Mouse (Mus musculus) cortical plate, adult 2 months (tissue): ENCODE results near the gene Svs1. TPM values are rescaled to one million over a fixed set of nuclear protein-coding genes. Genes with fewer than 3 reads are reported as not detected.

Source experiments
- H3K27ac ChIP-seq: fragments of 200-500 bp; 2 replicates; pipeline ENCODE4 v1.5.1; 2012; ENCODE audit warnings: low read length, control low read depth, inconsistent platforms; ENCODE audit not compliant: insufficient read depth
- H3K4me1 ChIP-seq: fragments of 200-500 bp; 2 replicates; pipeline ENCODE4 v1.6.1; 2011; ENCODE audit warnings: low read length; ENCODE audit not compliant: control insufficient read depth, insufficient read depth
- H3K4me3 ChIP-seq: fragments of 200-500 bp; 2 replicates; pipeline ENCODE4 v1.5.1; 2011; ENCODE audit warnings: mild to moderate bottlenecking, low read length, control low read depth; ENCODE audit not compliant: insufficient read depth
- CTCF ChIP-seq: fragments of 200-500 bp; IDR thresholded peaks from 2 replicates; pipeline ENCODE4 v1.5.1; 2011; ENCODE audit warnings: mild to moderate bottlenecking, control low read depth, low read length; ENCODE audit not compliant: insufficient read depth; ENCODE audit errors: extremely low read depth
- POLR2A ChIP-seq: fragments of 200-500 bp; IDR thresholded peaks from 2 replicates; pipeline ENCODE4 v1.6.1; 2011; ENCODE audit warnings: mild to moderate bottlenecking, low read length, control low read depth; ENCODE audit not compliant: insufficient read depth; ENCODE audit errors: extremely low read depth
- polyA plus RNA-seq: library from polyadenylated mRNA; depleted of rRNA; stranded (reverse); fragments of >200 nt; gene quantifications from 2 replicates; pipeline ENCODE4 v1.2.3, GENCODE M21; 2012; rRNA removed

Svs1 gene
- polyA plus RNA-seq, 1 experiment: not detected

DNA sequence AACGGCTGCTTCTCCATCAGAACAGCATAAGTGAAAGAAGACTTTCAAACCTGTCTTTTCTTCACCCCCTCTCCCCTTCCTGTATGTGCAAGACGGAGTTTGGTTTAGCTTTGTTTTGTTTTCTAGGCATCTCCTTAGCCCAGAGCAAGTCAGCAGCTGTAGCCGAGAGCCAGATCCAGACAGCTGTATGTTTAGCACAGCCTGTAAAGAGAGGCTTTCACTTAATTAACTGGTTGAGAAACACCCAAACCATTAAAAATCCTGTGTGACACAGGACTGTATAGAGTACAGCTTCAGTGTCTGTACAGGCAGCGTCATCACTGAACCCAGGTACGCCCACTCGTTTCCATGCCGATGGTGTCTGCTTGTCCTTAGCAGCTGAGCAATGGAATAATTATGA, 38.6 kb downstream of the Svs1 start:
- TF ChIP-seq POLR2A (no peak), CTCF (no peak)
- Histone ChIP-seq H3K4me1 (no peaks in the 10 kb centered on the region), H3K4me3 (no peak overlapping the region), H3K27ac (no peak overlapping the region)

GRCm38 (mm10) chr6:49026496-49026895, 39.8 kb downstream of the Svs1 start:
- Histone ChIP-seq H3K4me3 (no peak overlapping the region), H3K27ac (no peak overlapping the region), H3K4me1 (no peaks in the 10 kb centered on the region)
- TF ChIP-seq CTCF (no peak), POLR2A (no peak)

- TF ChIP-seq POLR2A (no peak), CTCF (no peak)
- Histone ChIP-seq H3K27ac (no peak overlapping the region), H3K4me1 (peaks cover 1% of the 10 kb centered on the region; the same call in 1 of the 2 replicates), H3K4me3 (no peak overlapping the region)
Observed at GRCm38 (mm10) chr6:49028019-49028418, 41.4 kb downstream of the Svs1 start.

DNA sequence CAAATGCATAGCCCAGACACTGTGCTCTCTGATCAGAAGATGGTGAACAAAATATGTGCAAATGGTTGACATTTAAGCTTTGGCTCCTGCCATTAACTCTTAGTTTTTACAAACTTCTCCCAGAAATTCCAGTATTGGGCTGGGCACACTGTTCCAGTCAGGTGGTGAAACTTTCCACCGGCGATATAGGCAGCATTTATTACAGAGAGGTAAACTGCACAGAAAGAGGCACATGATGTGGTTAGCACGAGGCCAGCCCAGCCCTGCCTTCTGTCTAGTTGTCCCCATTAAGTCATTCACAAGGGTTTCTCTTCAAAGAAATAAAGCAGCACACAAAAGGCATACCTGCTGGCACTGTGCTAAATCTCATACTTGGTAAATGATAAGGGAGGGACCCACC, 42.0 kb downstream of the Svs1 start:
- TF ChIP-seq POLR2A (no peak), CTCF (no peak)
- Histone ChIP-seq H3K4me1 (peaks cover 1% of the 10 kb centered on the region; the same call in 1 of the 2 replicates), H3K4me3 (no peak overlapping the region), H3K27ac (no peak overlapping the region)

GRCm38 (mm10) chr6:49031230-49031629, 44.6 kb downstream of the Svs1 start:
- no peak overlapping the region for H3K27ac ChIP-seq
- H3K4me1 ChIP-seq: peaks cover 1% of the 10 kb centered on the region; the same call in 1 of the 2 replicates
- H3K4me3 ChIP-seq: no peak overlapping the region
- TF ChIP-seq POLR2A (no peak), CTCF (no peak)

- H3K27ac ChIP-seq: no peak overlapping the region
- TF ChIP-seq POLR2A: no peak
- no peak for TF ChIP-seq CTCF
- peaks cover 1% of the 10 kb centered on the region; the same call in 1 of the 2 replicates for H3K4me1 ChIP-seq
- H3K4me3 ChIP-seq: no peak overlapping the region
Observed at GRCm38 (mm10) chr6:49032783-49033182, 46.1 kb downstream of the Svs1 start.

DNA sequence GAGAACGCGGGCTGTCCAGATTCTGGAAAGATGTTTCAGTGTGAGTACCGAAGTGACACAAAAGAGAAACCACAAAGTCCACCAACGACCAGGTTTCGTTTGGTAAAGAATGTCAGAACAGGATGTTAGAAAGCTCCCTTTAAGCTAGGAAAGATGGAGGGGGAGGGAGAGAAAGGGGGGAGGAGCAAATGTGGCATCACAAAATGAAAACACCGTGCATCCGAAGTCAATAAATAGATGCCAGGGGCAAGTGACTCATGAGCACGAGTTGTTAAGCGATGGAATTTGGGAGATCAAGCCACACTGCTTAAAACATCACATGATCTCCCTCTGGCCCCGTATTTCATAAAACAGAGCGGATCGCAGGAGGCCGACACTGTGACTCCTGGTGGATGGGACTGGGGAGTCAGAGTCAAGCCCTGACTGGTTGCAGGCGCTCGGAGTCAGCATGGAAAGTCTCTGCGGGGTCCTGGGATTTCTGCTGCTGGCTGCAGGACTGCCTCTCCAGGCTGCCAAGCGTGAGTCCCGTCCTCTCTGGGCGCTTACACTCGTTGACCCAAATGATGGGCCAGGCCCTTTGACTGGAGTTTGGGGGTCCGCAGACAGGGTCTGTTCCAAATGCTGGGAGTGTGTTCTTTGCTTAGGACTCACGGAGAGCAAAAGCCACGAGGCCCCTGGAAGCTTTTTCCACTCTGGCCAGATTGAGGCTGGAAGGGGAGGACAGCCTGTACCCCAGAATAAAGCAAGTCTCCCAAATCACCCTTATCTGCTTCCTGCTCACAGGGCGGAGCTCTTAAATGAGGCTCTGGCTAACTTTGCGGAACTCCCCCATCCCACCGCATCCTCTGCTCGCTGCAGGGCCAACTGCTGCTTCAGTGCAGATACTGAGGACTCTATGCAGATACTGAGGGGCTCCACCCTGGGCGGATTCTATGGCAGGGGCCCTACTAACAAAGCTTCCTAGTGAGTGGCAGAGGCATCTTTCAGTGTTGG, 49.9 kb downstream of the Svs1 start, which contains the start of gene Gpnmb:
Gene Gpnmb (plus strand): TSS at position 272 of the 993 bp plus-strand sequence.
- TF ChIP-seq POLR2A (no peak), CTCF (no peak)
- Histone ChIP-seq H3K4me1 (peaks cover 1% of the 10 kb centered on the region; the same call in 1 of the 2 replicates), H3K4me3 (no peak within 1 kb of the TSS), H3K27ac (no peak within 1 kb of the TSS)

- H3K27ac ChIP-seq: no peak overlapping the region
- TF ChIP-seq CTCF (no peak), POLR2A (no peak)
- H3K4me1 ChIP-seq: peaks cover 1% of the 10 kb centered on the region; the same call in 1 of the 2 replicates
- H3K4me3 ChIP-seq: no peak overlapping the region
Observed at GRCm38 (mm10) chr6:49037268-49037662, 50.6 kb downstream of the Svs1 start.

DNA sequence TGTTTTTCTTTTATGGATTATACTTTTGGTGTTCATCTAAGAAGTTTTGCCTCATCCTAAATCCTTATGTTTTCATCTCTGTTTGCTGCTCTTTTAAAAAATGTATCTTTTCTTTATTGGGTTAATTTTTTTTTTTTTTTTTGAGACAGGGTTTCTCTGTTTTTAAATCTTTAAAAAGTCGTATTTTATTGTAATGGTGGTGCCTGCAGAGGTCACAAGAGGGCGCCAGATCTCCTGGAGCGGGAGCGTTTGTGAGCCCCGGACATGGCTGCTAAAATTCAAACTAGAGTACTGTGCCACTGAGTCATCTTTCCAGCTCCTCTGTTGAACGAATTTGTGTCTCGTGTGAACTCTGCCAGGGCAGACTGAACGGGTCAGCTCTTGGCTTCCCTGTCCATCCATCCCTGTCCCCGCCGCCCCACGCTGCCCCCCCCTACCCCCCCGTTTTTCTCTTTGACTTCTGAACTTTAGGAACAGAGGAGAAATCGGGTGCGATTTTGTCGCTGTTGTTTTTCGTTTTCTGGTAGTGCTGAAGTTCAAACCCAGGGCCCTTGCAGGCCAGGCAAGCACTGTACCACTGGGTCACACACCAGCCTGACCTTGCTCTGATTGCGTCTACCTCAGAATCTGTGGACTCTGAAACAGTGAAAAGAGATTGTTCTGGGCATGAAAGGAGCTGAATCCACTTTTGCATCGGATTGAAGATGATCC, 53.0 kb downstream of the Svs1 start:
- TF ChIP-seq POLR2A (no peak), CTCF (peak; percentile 56)
- 0 out of 2 replicates have a peak overlapping the region, but pooled peaks have one; percentile 14 for H3K4me3 ChIP-seq

More for the DNA sequence above, 53.0 kb downstream of the Svs1 start:
- no peak overlapping the region for H3K27ac ChIP-seq
- H3K4me1 ChIP-seq: no peaks in the 10 kb centered on the region

Other genes starting within 250 kb of the Svs1 start
- 1.5 and 1.7 TPM in 2 replicates for gene Gimap1, start 247.8 kb upstream of the Svs1 start, polyA plus RNA-seq
- 0.75 and 0.78 TPM in 2 replicates for gene Gimap5, start 240.7 kb upstream of the Svs1 start, polyA plus RNA-seq
- gene Gimap3, start 216.0 kb upstream of the Svs1 start, polyA plus RNA-seq: 0.15 and 0.38 TPM in 2 replicates
- 25.6 and 25.8 TPM in 2 replicates for gene Tmem176a, start 145.9 kb upstream of the Svs1 start, polyA plus RNA-seq
- 75.5 and 76.3 TPM in 2 replicates for gene Tmem176b, start 145.4 kb upstream of the Svs1 start, polyA plus RNA-seq
- gene Aoc1, start 114.0 kb upstream of the Svs1 start, polyA plus RNA-seq: 0.04 TPM in 1 of 2 replicates, not detected in the other
- not detected in 2 replicates for gene 1600015I10Rik, start 57.0 kb upstream of the Svs1 start, polyA plus RNA-seq
- gene Doxl2, start 11.9 kb upstream of the Svs1 start, polyA plus RNA-seq: not detected in 2 replicates
- 0.92 and 2.2 TPM in 2 replicates for gene Gpnmb, start 49.7 kb downstream of the Svs1 start, polyA plus RNA-seq
- gene Malsu1, start 86.9 kb downstream of the Svs1 start, polyA plus RNA-seq: 18.9 and 19.2 TPM in 2 replicates
- gene Igf2bp3, start 228.1 kb downstream of the Svs1 start, polyA plus RNA-seq: 0.02 TPM in 1 of 2 replicates, not detected in the other